Mouse (Mus musculus) heart, postnatal 0 days (tissue): ENCODE data around the gene Mapk8ip1. TPM values are rescaled to one million over a fixed set of nuclear protein-coding genes. Genes with fewer than 3 reads are reported as not detected.

Experiments used
- ATAC-seq: fragments of 200-750 bp; cut with Nextera tagmentation; 2 replicates; pipeline ENCODE4 v1.8.0; 2017; ENCODE audit warnings: low read depth, moderate number of reproducible peaks, moderate library complexity; ENCODE audit not compliant: insufficient read depth
- DNase-seq: peaks from one replicate; pipeline ENCODE4 v3.0.0-alpha.2; 2016; ENCODE audit warnings: low spot score
- H3K27ac ChIP-seq: fragments of 300-500 bp; sonication (generic); 2 replicates; pipeline ENCODE4 v1.5.1; 2014; ENCODE audit warnings: low read depth, mild to moderate bottlenecking
- H3K27me3 ChIP-seq: fragments of 300-500 bp; sonication (generic); 2 replicates; pipeline ENCODE4 v1.6.1; 2014; ENCODE audit warnings: low read length, mixed read lengths; ENCODE audit not compliant: control insufficient read depth, insufficient read depth
- H3K36me3 ChIP-seq: fragments of 300-500 bp; sonication (generic); replicated peaks from 2 replicates; pipeline ENCODE4 v1.6.1; 2014; ENCODE audit warnings: low read length, mixed read lengths; ENCODE audit not compliant: control insufficient read depth, insufficient read depth
- H3K4me1 ChIP-seq: fragments of 300-500 bp; sonication (generic); 2 replicates; pipeline ENCODE4 v1.6.1; 2014; ENCODE audit warnings: antibody characterized with exemption; ENCODE audit not compliant: control insufficient read depth, insufficient read depth
- H3K4me2 ChIP-seq: fragments of 300-500 bp; sonication (generic); 2 replicates; pipeline ENCODE4 v1.6.1; 2014; ENCODE audit warnings: low read depth, mild to moderate bottlenecking, low read length, moderate library complexity
- H3K4me3 ChIP-seq: fragments of 300-500 bp; sonication (generic); 2 replicates; pipeline ENCODE4 v1.5.1; 2014; ENCODE audit warnings: low read depth, low read length
- H3K9ac ChIP-seq: fragments of 300-500 bp; sonication (generic); replicated peaks from 2 replicates; pipeline ENCODE4 v1.6.1; 2014; ENCODE audit warnings: low read depth, low read length, mixed read lengths
- H3K9me3 ChIP-seq: fragments of 300-500 bp; sonication (generic); replicated peaks from 2 replicates; pipeline ENCODE4 v1.6.1; 2016; ENCODE audit warnings: low read length; ENCODE audit not compliant: control insufficient read depth
- CTCF ChIP-seq: IDR thresholded peaks from 2 replicates; pipeline ENCODE4 v1.5.1; 2016; ENCODE audit warnings: antibody characterized with exemption, control low read depth, low read depth
- EP300 ChIP-seq: IDR thresholded peaks from 2 replicates; pipeline ENCODE4 v1.6.1; 2016; ENCODE audit warnings: antibody characterized with exemption, low read depth
- WGBS: fragments of 180-500 bp; shearing (Covaris S2); extraction: QIAGEN DNeasy Blood & Tissue Kit; methylation state at CpG from one replicate; pipeline ENCODE4 v1.1.7; 2014; 5-methylcytosine and 5-hydroxymethylcytosine counted together
- polyA plus RNA-seq: library from polyadenylated mRNA; unstranded; fragments of >200 nt; fragmentation: Nextera tagmentation; extraction: Ambion mirVana; gene quantifications from 2 replicates; pipeline ENCODE4 v1.2.1, GENCODE M21; 2015
- total RNA-seq: library from RNA; depleted of rRNA; stranded (reverse); fragments of >200 nt; gene quantifications from 2 replicates; pipeline ENCODE4 v1.2.3, GENCODE M21; 2014; ENCODE audit warnings: low replicate concordance

Mapk8ip1 gene
- total and polyA plus RNA-seq, 2 experiments from 2014 or later, result 2.7 to 8.4 TPM

DNA sequence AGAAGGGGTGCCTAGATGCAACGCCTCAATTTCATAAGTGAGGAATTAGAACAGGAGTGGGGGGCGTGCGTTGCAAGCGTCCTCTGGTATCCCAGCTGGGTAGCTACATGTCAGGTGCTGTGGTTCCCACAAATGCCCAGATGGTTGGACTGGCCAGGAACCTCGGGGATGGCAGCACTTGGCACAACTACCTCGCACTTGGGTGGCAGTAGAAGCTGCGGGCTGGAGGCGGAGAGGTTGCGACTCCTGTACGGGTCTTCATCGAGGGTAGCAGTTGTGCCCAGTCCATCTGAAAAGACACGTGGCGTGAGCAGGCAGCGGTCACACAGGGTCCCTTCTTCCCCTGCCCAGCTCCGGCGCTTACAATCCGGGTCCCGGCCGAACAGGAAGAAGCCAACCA is 30.7 kb downstream of the Mapk8ip1 start:
- Histone ChIP-seq H3K4me1 (peaks cover 7% of the 10 kb centered on the region; the same call in 1 of the 2 replicates), H3K4me3 (peak overlapping the region; percentile 39), H3K27ac (no peak overlapping the region), H3K9me3 (no peaks in the 10 kb centered on the region), H3K27me3 (peaks cover 40% of the 10 kb centered on the region), H3K9ac (no peak overlapping the region; the same call in 1 of the 2 replicates), H3K4me2 (peak overlapping the region; percentile 60), H3K36me3 (no peaks in the 10 kb centered on the region)
- ATAC-seq (no peak), DNase-seq (no peak)
- TF ChIP-seq EP300 (no peak), CTCF (no peak)
- 16% methylated on average over 19 of the region's 19 CpGs for WGBS

- Histone ChIP-seq H3K4me3 (no peak overlapping the region), H3K36me3 (peaks cover 14% of the 10 kb centered on the region), H3K9ac (no peak overlapping the region), H3K27ac (no peak overlapping the region), H3K4me2 (no peak overlapping the region), H3K27me3 (peaks cover 40% of the 10 kb centered on the region), H3K9me3 (no peaks in the 10 kb centered on the region), H3K4me1 (0 out of 2 replicates have a peak, but pooled peaks cover 3% of the 10 kb centered on the region)
- no peak for ATAC-seq
- TF ChIP-seq CTCF (no peak), EP300 (no peak)
- no peak for DNase-seq
- 25% methylated on average over 20 of the region's 20 CpGs for WGBS
Measured at GRCm38 (mm10) chr2:92367383-92368029, 33.6 kb downstream of the Mapk8ip1 start.

DNA sequence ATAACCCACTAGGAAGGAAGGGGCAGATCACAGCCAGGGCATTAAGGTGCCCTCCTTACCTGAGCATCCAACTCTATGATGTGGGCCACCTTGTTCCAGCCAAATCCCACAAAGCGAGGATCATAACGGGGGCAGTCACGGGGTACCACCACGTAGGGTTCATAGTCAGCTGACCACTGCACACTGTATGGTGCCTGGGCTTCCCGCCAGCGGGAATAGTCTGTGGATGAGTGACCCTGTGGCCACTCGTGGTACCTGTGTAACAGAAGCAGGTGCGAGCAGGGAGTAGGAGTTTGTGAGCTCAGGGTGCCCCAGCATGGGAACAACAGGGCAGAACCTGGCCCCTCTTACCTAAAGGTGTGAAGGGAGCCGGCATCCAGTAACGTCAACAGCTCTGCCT is 35.5 kb downstream of the Mapk8ip1 start:
- no peak overlapping the region for H3K9ac ChIP-seq
- no peak overlapping the region for H3K4me2 ChIP-seq
- 0 out of 2 replicates have a peak, but pooled peaks cover under 1% of the 10 kb centered on the region for H3K4me1 ChIP-seq
- 88% methylated on average over 10 of the region's 10 CpGs for WGBS
- no peak overlapping the region for H3K27ac ChIP-seq
- TF ChIP-seq EP300, result no peak
- TF ChIP-seq CTCF, result no peak
- H3K27me3 ChIP-seq, result peaks cover 21% of the 10 kb centered on the region
- H3K9me3 ChIP-seq, result no peaks in the 10 kb centered on the region
- H3K36me3 ChIP-seq, result peaks cover 23% of the 10 kb centered on the region
- DNase-seq (no peak), ATAC-seq (no peak)
- H3K4me3 ChIP-seq, result no peak overlapping the region

- H3K27me3 ChIP-seq, result peaks cover 7% of the 10 kb centered on the region; the same call in 1 of the 2 replicates
- TF ChIP-seq EP300, result no peak
- no peak for TF ChIP-seq CTCF
- H3K36me3 ChIP-seq, result peaks cover 38% of the 10 kb centered on the region
- no peak for ATAC-seq
- H3K9ac ChIP-seq, result no peak overlapping the region
- no peak overlapping the region for H3K4me2 ChIP-seq
- 0 out of 2 replicates have a peak, but pooled peaks cover 4% of the 10 kb centered on the region for H3K4me1 ChIP-seq
- no peak overlapping the region for H3K27ac ChIP-seq
- no peak overlapping the region for H3K4me3 ChIP-seq
- DNase-seq, result no peak
- H3K9me3 ChIP-seq, result no peaks in the 10 kb centered on the region
- WGBS, result 90% methylated on average over 4 of the region's 4 CpGs
Measured at GRCm38 (mm10) chr2:92364086-92364485, 37.0 kb downstream of the Mapk8ip1 start.

DNA sequence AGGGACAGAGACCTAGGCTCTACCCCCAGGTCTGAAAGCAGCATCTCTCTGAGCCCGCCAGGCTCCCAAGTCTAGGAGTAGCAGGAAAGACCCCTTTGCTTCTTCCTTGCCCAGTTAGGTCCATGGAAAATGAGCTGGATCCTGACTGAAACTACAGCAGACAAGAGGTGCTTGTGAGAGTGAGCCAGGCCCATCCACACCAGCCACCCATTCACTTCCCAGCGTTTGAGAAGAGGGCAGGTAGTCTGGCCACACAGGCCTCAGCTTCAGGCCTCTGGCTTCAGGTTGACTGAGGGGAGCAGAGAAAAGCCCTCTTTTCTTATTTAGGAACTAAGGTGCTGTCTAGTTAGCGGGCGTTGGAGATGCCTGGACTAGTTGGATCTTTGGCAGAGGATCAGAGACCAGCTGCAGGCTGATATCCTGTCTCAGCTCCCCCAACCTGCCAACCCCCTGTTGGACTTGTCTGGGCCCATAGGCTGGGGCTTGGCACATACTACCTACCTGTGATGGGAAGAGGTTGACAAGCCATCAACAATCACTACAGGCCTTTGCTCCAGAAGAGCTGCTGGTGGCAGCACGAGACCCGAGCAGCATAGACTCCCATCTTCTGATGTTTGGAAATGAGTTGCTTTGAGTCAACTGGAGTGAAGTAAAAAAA is 38.4 kb downstream of the Mapk8ip1 start:
- no peak overlapping the region for H3K4me3 ChIP-seq
- no peak overlapping the region for H3K4me2 ChIP-seq
- H3K4me1 ChIP-seq, result 0 out of 2 replicates have a peak, but pooled peaks cover 4% of the 10 kb centered on the region
- no peak overlapping the region for H3K9ac ChIP-seq
- WGBS, result 89% methylated on average over 6 of the region's 6 CpGs
- ATAC-seq (no peak), DNase-seq (no peak)
- H3K27ac ChIP-seq, result no peak overlapping the region
- H3K36me3 ChIP-seq, result peaks cover 52% of the 10 kb centered on the region
- no peaks in the 10 kb centered on the region for H3K9me3 ChIP-seq
- H3K27me3 ChIP-seq, result no peaks in the 10 kb centered on the region
- TF ChIP-seq EP300, result no peak
